Mouse (Mus musculus): ENCODE data around the gene Rps11. TPM values are rescaled to one million over a fixed set of nuclear protein-coding genes. Genes with fewer than 3 reads are reported as not detected.
A peak's percentile ranks its signal among the peaks of the same experiment; 100 is the strongest.
"Not testable (repeated sequence)": the region's sequence is repeated elsewhere in the genome, so short reads cannot be mapped to it uniquely, and the experiment has no call there.

Rps11 gene
- polyA plus RNA-seq (2012; fragmentation: generic; extraction: Trizol): 2,217 TPM

GRCm38 (mm10) chr7:45124224-45125143 lies at the start of gene Rps11:
Gene Rps11, minus strand, starts transcription at chr7:45124439.
- peaks cover 56% of the 10 kb centered on the region for H3K36me3 ChIP-seq (ENCODE audit: control insufficient read depth, insufficient read depth)
- H3K4me2 ChIP-seq (ENCODE audit: low read depth): peak within 1 kb of the TSS; percentile 94
- H3K27me3 ChIP-seq (ENCODE audit: control insufficient read depth, insufficient read depth, insufficient read length): no peaks in the 10 kb centered on the region
- peaks cover 44% of the 10 kb centered on the region for H3K79me2 ChIP-seq (ENCODE audit: control insufficient read depth, insufficient read depth)
- TF ChIP-seq TCF12 (IDR thresholded peaks at IDR 0.05; ENCODE audit: insufficient read depth, poor library complexity, severe bottlenecking) (no peak), E2F4 (IDR thresholded peaks at IDR 0.05; ENCODE audit: insufficient read depth) (peak; percentile 43), REST (IDR thresholded peaks at IDR 0.05; ENCODE audit: insufficient read depth, insufficient read length) (no peak), MYOD1 (IDR thresholded peaks at IDR 0.05; ENCODE audit: control insufficient read depth in 1 of 3, insufficient read length in 2 of 3, low read depth in 2 of 3) (peak in 1 of 3 experiments; percentile 47), MYOG (IDR thresholded peaks at IDR 0.05; ENCODE audit: control insufficient read depth in 1 of 3, insufficient read depth in 1 of 3, insufficient read length in 2 of 3, low read depth in 2 of 3) (no peak), SRF (IDR thresholded peaks at IDR 0.05; ENCODE audit: control insufficient read depth, insufficient read length, low read depth) (no peak), MAX (IDR thresholded peaks at IDR 0.05; ENCODE audit: low read depth) (peak; percentile 92), POLR2AphosphoS2 (IDR thresholded peaks at IDR 0.05; ENCODE audit: insufficient read length, low read depth) (peak; percentile 99), TCF3 (IDR thresholded peaks at IDR 0.05; ENCODE audit: insufficient read length, low read depth) (no peak), USF1 (IDR thresholded peaks at IDR 0.05; ENCODE audit: low read depth) (peak; percentile 95), POLR2A (IDR thresholded peaks at IDR 0.05; ENCODE audit: insufficient read length, low read depth) (peak; percentile 95), CEBPB (IDR thresholded peaks at IDR 0.05; ENCODE audit: insufficient read depth, poor library complexity, severe bottlenecking) (no peak)
- H3K4me3 ChIP-seq: peak within 1 kb of the TSS; percentile 81
- H3ac ChIP-seq (ENCODE audit: control insufficient read depth, insufficient read length): peak within 1 kb of the TSS; percentile 84

GRCm38 (mm10) chr7:45173772-45174171 lies 49.5 kb upstream of the Rps11 start:
- not testable (repeated sequence) for H3ac ChIP-seq (ENCODE audit: control insufficient read depth, insufficient read length); H3K4me3 ChIP-seq; H3K79me2 ChIP-seq (ENCODE audit: control insufficient read depth, insufficient read depth); H3K36me3 ChIP-seq (ENCODE audit: control insufficient read depth, insufficient read depth); H3K4me2 ChIP-seq (ENCODE audit: low read depth)
- peaks cover 54% of the 10 kb centered on the region for H3K27me3 ChIP-seq (ENCODE audit: control insufficient read depth, insufficient read depth, insufficient read length)

GRCm38 (mm10) chr7:45172974-45173373 lies 48.7 kb upstream of the Rps11 start:
- no peak for TF ChIP-seq MAX (IDR thresholded peaks at IDR 0.05; ENCODE audit: low read depth)
- no peak for TF ChIP-seq TCF3 (IDR thresholded peaks at IDR 0.05; ENCODE audit: insufficient read length, low read depth)
- TF ChIP-seq POLR2A (IDR thresholded peaks at IDR 0.05; ENCODE audit: insufficient read length, low read depth): no peak
- no peak for TF ChIP-seq REST (IDR thresholded peaks at IDR 0.05; ENCODE audit: insufficient read depth, insufficient read length)
- no peak for TF ChIP-seq SRF (IDR thresholded peaks at IDR 0.05; ENCODE audit: control insufficient read depth, insufficient read length, low read depth)
- no peak for TF ChIP-seq USF1 (IDR thresholded peaks at IDR 0.05; ENCODE audit: low read depth)
- no peak for TF ChIP-seq MYOD1 (IDR thresholded peaks at IDR 0.05; ENCODE audit: control insufficient read depth in 1 of 3, insufficient read length in 2 of 3, low read depth in 2 of 3)
- TF ChIP-seq CEBPB (IDR thresholded peaks at IDR 0.05; ENCODE audit: insufficient read depth, poor library complexity, severe bottlenecking): no peak
- TF ChIP-seq TCF12 (IDR thresholded peaks at IDR 0.05; ENCODE audit: insufficient read depth, poor library complexity, severe bottlenecking): no peak

GRCm38 (mm10) chr7:45169495-45169894 lies 45.3 kb upstream of the Rps11 start:
- H3K4me3 ChIP-seq: no peak overlapping the region
- H3ac ChIP-seq (ENCODE audit: control insufficient read depth, insufficient read length): no peak overlapping the region
- H3K27me3 ChIP-seq (ENCODE audit: control insufficient read depth, insufficient read depth, insufficient read length): peaks cover 53% of the 10 kb centered on the region
- no peaks in the 10 kb centered on the region for H3K36me3 ChIP-seq (ENCODE audit: control insufficient read depth, insufficient read depth)
- no peak for TF ChIP-seq MYOD1 (IDR thresholded peaks at IDR 0.05; ENCODE audit: control insufficient read depth in 1 of 3, insufficient read length in 2 of 3, low read depth in 2 of 3)
- TF ChIP-seq POLR2AphosphoS2 (IDR thresholded peaks at IDR 0.05; ENCODE audit: insufficient read length, low read depth): no peak
- TF ChIP-seq REST (IDR thresholded peaks at IDR 0.05; ENCODE audit: insufficient read depth, insufficient read length): no peak
- H3K79me2 ChIP-seq (ENCODE audit: control insufficient read depth, insufficient read depth): no peaks in the 10 kb centered on the region
- H3K4me2 ChIP-seq (ENCODE audit: low read depth): no peak overlapping the region

More at GRCm38 (mm10) chr7:45172974-45173373, 48.7 kb upstream of the Rps11 start:
- H3K4me3 ChIP-seq: no peak overlapping the region
- H3K36me3 ChIP-seq (ENCODE audit: control insufficient read depth, insufficient read depth): no peaks in the 10 kb centered on the region
- H3K79me2 ChIP-seq (ENCODE audit: control insufficient read depth, insufficient read depth): no peaks in the 10 kb centered on the region
- H3ac ChIP-seq (ENCODE audit: control insufficient read depth, insufficient read length): no peak overlapping the region
- H3K4me2 ChIP-seq (ENCODE audit: low read depth): no peak overlapping the region
- peaks cover 54% of the 10 kb centered on the region for H3K27me3 ChIP-seq (ENCODE audit: control insufficient read depth, insufficient read depth, insufficient read length)

- H3K4me2 ChIP-seq (ENCODE audit: low read depth): no peak overlapping the region
- no peak overlapping the region for H3ac ChIP-seq (ENCODE audit: control insufficient read depth, insufficient read length)
- no peak overlapping the region for H3K4me3 ChIP-seq
- no peaks in the 10 kb centered on the region for H3K79me2 ChIP-seq (ENCODE audit: control insufficient read depth, insufficient read depth)
- H3K27me3 ChIP-seq (ENCODE audit: control insufficient read depth, insufficient read depth, insufficient read length): peaks cover 56% of the 10 kb centered on the region
- no peaks in the 10 kb centered on the region for H3K36me3 ChIP-seq (ENCODE audit: control insufficient read depth, insufficient read depth)
- TF ChIP-seq MAX (IDR thresholded peaks at IDR 0.05; ENCODE audit: low read depth): no peak
- no peak for TF ChIP-seq MYOD1 (IDR thresholded peaks at IDR 0.05; ENCODE audit: control insufficient read depth in 1 of 3, insufficient read length in 2 of 3, low read depth in 2 of 3)
- TF ChIP-seq USF1 (IDR thresholded peaks at IDR 0.05; ENCODE audit: low read depth): no peak
- TF ChIP-seq E2F4 (IDR thresholded peaks at IDR 0.05; ENCODE audit: insufficient read depth): no peak
- no peak for TF ChIP-seq TCF12 (IDR thresholded peaks at IDR 0.05; ENCODE audit: insufficient read depth, poor library complexity, severe bottlenecking)
- no peak for TF ChIP-seq MYOG (IDR thresholded peaks at IDR 0.05; ENCODE audit: control insufficient read depth in 1 of 3, insufficient read depth in 1 of 3, insufficient read length in 2 of 3, low read depth in 2 of 3)
- TF ChIP-seq SRF (IDR thresholded peaks at IDR 0.05; ENCODE audit: control insufficient read depth, insufficient read length, low read depth): no peak
- TF ChIP-seq TCF3 (IDR thresholded peaks at IDR 0.05; ENCODE audit: insufficient read length, low read depth): no peak
- no peak for TF ChIP-seq POLR2A (IDR thresholded peaks at IDR 0.05; ENCODE audit: insufficient read length, low read depth)
- no peak for TF ChIP-seq REST (IDR thresholded peaks at IDR 0.05; ENCODE audit: insufficient read depth, insufficient read length)
- TF ChIP-seq CEBPB (IDR thresholded peaks at IDR 0.05; ENCODE audit: insufficient read depth, poor library complexity, severe bottlenecking): no peak
- no peak for TF ChIP-seq POLR2AphosphoS2 (IDR thresholded peaks at IDR 0.05; ENCODE audit: insufficient read length, low read depth)
Observed at GRCm38 (mm10) chr7:45168656-45169055, 44.4 kb upstream of the Rps11 start.

Data from myocyte (in vitro differentiated cells).